Mouse (Mus musculus) olfactory bulb, adult 2 months (tissue): ENCODE results near the gene Ywhab.

ENCODE experiments used
- CTCF ChIP-seq: fragments of 200-500 bp; IDR thresholded peaks from 2 replicates; pipeline ENCODE4 v1.5.1; 2012; ENCODE audit warnings: low read depth, mild to moderate bottlenecking, low read length, moderate library complexity; ENCODE audit not compliant: insufficient read depth
- POLR2A ChIP-seq: fragments of 200-500 bp; IDR thresholded peaks from 2 replicates; pipeline ENCODE4 v1.6.1; 2012; ENCODE audit warnings: mild to moderate bottlenecking, low read depth, low read length, moderate library complexity; ENCODE audit not compliant: insufficient read depth

DNA sequence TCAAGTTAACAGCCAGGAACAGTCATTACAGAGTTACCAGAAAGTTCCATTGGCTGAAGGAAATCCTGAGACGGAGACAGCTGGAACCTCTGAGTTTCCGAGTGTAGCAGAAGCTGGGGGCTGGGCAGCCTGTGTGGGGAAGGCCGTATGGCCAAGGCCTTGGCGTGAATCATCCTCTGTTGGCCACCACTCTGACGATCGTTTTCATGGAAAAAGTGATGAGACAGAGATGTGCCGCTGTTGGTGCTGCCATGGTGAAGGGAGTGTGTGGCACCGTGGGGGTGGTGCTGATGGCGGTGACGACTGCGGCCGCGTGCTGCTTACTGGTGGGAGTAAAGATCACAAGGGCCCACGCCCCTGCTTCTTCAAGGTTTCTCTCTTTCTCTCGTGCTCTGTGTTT is 48.5 kb upstream of the Ywhab start:
- TF ChIP-seq CTCF (no peak), POLR2A (no peak)
